16 mouse cellular contexts compared by ENCODE assay signal in genomic region chr9:115161591-115161990, GRCm38 (mm10).
DNase-seq lines count a peak whose midpoint lies in the region; TF ChIP-seq lines count a peak whose summit lies in the region.
"Had no signal": no experiment of that assay in that cellular context is flagged by ENCODE, and none has a peak within 500 bp of the region (broad histone marks: within the 10 kb centered on the region; RNA-seq: fewer than 3 reads in every experiment).

No protein-coding gene starts in this region.

- 57% methylated on average over 5 of the region's 5 CpGs for WGBS in kidney, adult 2 months

- no peak for TF ChIP-seq POLR2A in kidney, adult 2 months (IDR thresholded peaks at IDR 0.05; ENCODE audit: low read depth, low read length)

- peak; percentile 38 to 71 for DNase-seq in adrenal gland, adult (ENCODE audit: inconsistent age in 2 of 2, low spot score in 1 of 2)
- DNase-seq in adrenal gland, adult 18-20 months (ENCODE audit: low spot score in 2 of 2) = no peak
- DNase-seq in kidney, adult 2 months = peak; percentile 65
- DNase-seq in kidney, postnatal 4 days = no peak
- DNase-seq in adipocyte (ENCODE audit: low spot score) = peak; percentile 83
- DNase-seq in heart, adult 9 months (ENCODE audit: low spot score in 2 of 2) = peak; percentile 25 to 47
- DNase-seq in ovary, postnatal 10 days (ENCODE audit: low spot score) = no peak
- DNase-seq in lung, postnatal 25 days (ENCODE audit: low spot score) = no peak
- DNase-seq: cerebellum, postnatal 14 days had no signal

- H3K27ac ChIP-seq in kidney, adult 2 months (ENCODE audit: insufficient read depth, low read depth, low read length) = no peak overlapping the region
- H3K27ac ChIP-seq: hindbrain, embryonic 13.5 days; layer of hippocampus, adult 2 months; limb, embryonic 13.5 days; lung, embryonic 15.5 days; midbrain, embryonic 12.5 days; neural tube, embryonic 13.5 days; stomach, embryonic 15.5 days had no signal

- H3K27me3 ChIP-seq in kidney, adult 2 months (replicated peaks; ENCODE audit: control insufficient read depth, insufficient read depth, low read length) = no peaks in the 10 kb centered on the region
- H3K27me3 ChIP-seq: hindbrain, embryonic 13.5 days; limb, embryonic 13.5 days; lung, embryonic 15.5 days; midbrain, embryonic 12.5 days; neural tube, embryonic 13.5 days; stomach, embryonic 15.5 days had no signal

- no peak overlapping the region for H3K4me3 ChIP-seq in kidney, adult 2 months (ENCODE audit: insufficient read depth, low read depth, low read length)
- H3K4me3 ChIP-seq: hindbrain, embryonic 13.5 days; layer of hippocampus, adult 2 months; limb, embryonic 13.5 days; lung, embryonic 15.5 days; midbrain, embryonic 12.5 days; neural tube, embryonic 13.5 days; stomach, embryonic 15.5 days had no signal

- no peaks in the 10 kb centered on the region for H3K4me1 ChIP-seq in kidney, adult 2 months (ENCODE audit: control insufficient read depth, insufficient read depth, low read length)
- H3K4me1 ChIP-seq: lung, embryonic 15.5 days; midbrain, embryonic 12.5 days had no signal

- H3K36me3 ChIP-seq in kidney, adult 2 months (ENCODE audit: control insufficient read depth, insufficient read depth, low read length) = no peaks in the 10 kb centered on the region
- H3K36me3 ChIP-seq: hindbrain, embryonic 13.5 days; limb, embryonic 13.5 days; lung, embryonic 15.5 days; midbrain, embryonic 12.5 days; neural tube, embryonic 13.5 days; stomach, embryonic 15.5 days had no signal

- no peak for TF ChIP-seq CTCF in kidney, adult 2 months (conservative IDR thresholded peaks at IDR 0.05; ENCODE audit: insufficient read depth, insufficient read length, low read depth, low read length)

Comparison
In these comparisons a context has a peak if more than half of its experiments do, and no peak if none do; other contexts are left out.
1. DNase-seq: peak in adrenal gland, adult (2 of 2), kidney, adult 2 months (single experiment), adipocyte (single experiment) and heart, adult 9 months (2 of 2); none in adrenal gland, adult 18-20 months (0 of 2), kidney, postnatal 4 days (0 of 2), ovary, postnatal 10 days (single experiment) and lung, postnatal 25 days (single experiment).